ENCODE assay signal across 25 mouse cellular contexts in genomic region chr4:101300392-101300910, GRCm38 (mm10). TPM values are rescaled to one million over a fixed set of nuclear protein-coding genes. Genes with fewer than 3 reads are reported as not detected.
DNase-seq lines count a peak whose midpoint lies in the region; ATAC-seq and TF ChIP-seq lines count a peak whose summit lies in the region.
"Had no signal": no experiment of that assay in that cellular context is flagged by ENCODE, and none has a peak within 500 bp of the region (broad histone marks: within the 10 kb centered on the region; RNA-seq: fewer than 3 reads in every experiment).

No protein-coding gene starts in this region.

- TF ChIP-seq POLR2A in liver, adult 2 months (IDR thresholded peaks at IDR 0.05; ENCODE audit: extremely low read depth, insufficient read depth, low read length) = no peak

- TF ChIP-seq CTCF in gastrocnemius, adult 2 months (IDR thresholded peaks at IDR 0.05) = no peak
- no peak for TF ChIP-seq CTCF in liver, adult 2 months (IDR thresholded peaks at IDR 0.05; ENCODE audit: low read depth, low read length)

- ATAC-seq in liver, embryonic 11.5 days (replicated peaks; ENCODE audit: low FRiP score) = no peak
- no peak for ATAC-seq in frontal cortex, adult (ENCODE audit: low TSS enrichment)
- ATAC-seq: activated CD4-positive, CD25-positive, alpha-beta regulatory T cell, adult 4 months; forebrain, embryonic 13.5 days; forebrain, postnatal 0 days; hindbrain, embryonic 16.5 days; inflammation-experienced regulatory T-cells, adult 6 months had no signal

- no peak for DNase-seq in gastrocnemius, adult 2 months
- DNase-seq in gastrocnemius, postnatal 4 days (ENCODE audit: low spot score in 2 of 2) = no peak
- peak; percentile 62 for DNase-seq in liver, adult 2 months (ENCODE audit: extremely low read depth, low read depth, low spot score)
- no peak for DNase-seq in liver, embryonic 11.5 days (ENCODE audit: low spot score)
- DNase-seq in embryo, embryonic 11 days = peak; percentile 30
- DNase-seq in thymus, adult 18-20 months = no peak
- DNase-seq: adrenal gland, adult 2 months; adrenal gland, postnatal 25 days; cerebellum, adult 18-20 months; cerebellum, adult 9-11 months; cerebellum, postnatal 36 days; forebrain, postnatal 0 days; gastrocnemius, postnatal 36 days; heart, adult 18-20 months; heart, postnatal 10 days; heart, postnatal 4 days had no signal

- H3K4me2 ChIP-seq in liver, embryonic 11.5 days = no peak overlapping the region
- H3K4me2 ChIP-seq: embryonic facial prominence, embryonic 13.5 days; forebrain, embryonic 13.5 days; hindbrain, embryonic 12.5 days had no signal

- peak overlapping the region; percentile 35; the same call in 1 of the 2 replicates for H3K27ac ChIP-seq in gastrocnemius, adult 2 months
- no peak overlapping the region for H3K27ac ChIP-seq in liver, adult 2 months (replicated peaks; ENCODE audit: insufficient read depth, low read depth, low read length)
- no peak overlapping the region for H3K27ac ChIP-seq in liver, embryonic 11.5 days (ENCODE audit: low read depth, low read length)
- H3K27ac ChIP-seq: embryonic facial prominence, embryonic 13.5 days; forebrain, embryonic 13.5 days; heart, embryonic 10.5 days; hindbrain, embryonic 12.5 days had no signal

- H3K9ac ChIP-seq in liver, adult 2 months (ENCODE audit: low read depth, low read length) = no peak overlapping the region
- no peak overlapping the region for H3K9ac ChIP-seq in liver, embryonic 11.5 days (ENCODE audit: low read depth, low read length)
- H3K9ac ChIP-seq: embryonic facial prominence, embryonic 13.5 days; forebrain, embryonic 13.5 days; forebrain, postnatal 0 days; hindbrain, embryonic 12.5 days had no signal

- peaks cover 8% of the 10 kb centered on the region for H3K4me1 ChIP-seq in liver, adult 2 months (ENCODE audit: control insufficient read depth, insufficient read depth, low read length)
- no peaks in the 10 kb centered on the region for H3K4me1 ChIP-seq in liver, embryonic 11.5 days (replicated peaks; ENCODE audit: control insufficient read depth, insufficient read depth, low read length)
- H3K4me1 ChIP-seq: forebrain, embryonic 13.5 days; hindbrain, embryonic 12.5 days had no signal

- H3K79me2 ChIP-seq in liver, adult 2 months (ENCODE audit: control insufficient read depth, insufficient read depth, low read length) = no peaks in the 10 kb centered on the region

- no peaks in the 10 kb centered on the region for H3K9me3 ChIP-seq in liver, embryonic 11.5 days (ENCODE audit: control insufficient read depth, low read length)
- H3K9me3 ChIP-seq: embryonic facial prominence, embryonic 13.5 days; forebrain, embryonic 13.5 days; heart, embryonic 10.5 days; hindbrain, embryonic 12.5 days had no signal

- H3K4me3 ChIP-seq in gastrocnemius, adult 2 months = no peak overlapping the region
- no peak overlapping the region for H3K4me3 ChIP-seq in liver, adult 2 months (ENCODE audit: insufficient read depth, low read depth, low read length)
- no peak overlapping the region for H3K4me3 ChIP-seq in liver, embryonic 11.5 days (ENCODE audit: low read depth, low read length)
- H3K4me3 ChIP-seq: embryonic facial prominence, embryonic 13.5 days; forebrain, embryonic 13.5 days; heart, embryonic 10.5 days; hindbrain, embryonic 12.5 days had no signal

- no peaks in the 10 kb centered on the region for H3K36me3 ChIP-seq in liver, adult 2 months (ENCODE audit: control insufficient read depth, insufficient read depth, low read length)
- no peaks in the 10 kb centered on the region for H3K36me3 ChIP-seq in liver, embryonic 11.5 days (ENCODE audit: control insufficient read depth, insufficient read depth, low read length)
- H3K36me3 ChIP-seq: embryonic facial prominence, embryonic 13.5 days; heart, embryonic 10.5 days; hindbrain, embryonic 12.5 days had no signal

- intact Hi-C loops in gastrocnemius, adult 2 months (cut with DNase I) = no loop called here

- 72% methylated on average over 4 of the region's 4 CpGs for whole genome bisulfite sequencing in liver, adult 2 months
- WGBS in liver, embryonic 11.5 days = 68% methylated on average over 4 of the region's 4 CpGs

- H3K27me3 ChIP-seq in liver, adult 2 months (ENCODE audit: control insufficient read depth, insufficient read depth, low read length) = no peaks in the 10 kb centered on the region
- no peaks in the 10 kb centered on the region for H3K27me3 ChIP-seq in liver, embryonic 11.5 days (replicated peaks; ENCODE audit: control insufficient read depth, insufficient read depth, low read length)
- H3K27me3 ChIP-seq: CH12.LX; embryonic facial prominence, embryonic 13.5 days; forebrain, embryonic 13.5 days had no signal

RNA-seq across cellular contexts. Expression of gene Jak1, which starts 35.4 kb away (rescaled TPM):
- total RNA-seq in gastrocnemius, adult 2 months (2021) = 100 to 1,000 TPM in 1 of 2 experiments, 10 to 100 TPM in 1; 89.9 to 134 TPM
- 100 to 1,000 TPM; 108 to 117 TPM for total RNA-seq in gastrocnemius, postnatal 4 days (2021)
- 67.0 and 67.1 TPM in 2 replicates for total RNA-seq in liver, adult 2 months (2014; rRNA removed)
- polyA plus RNA-seq in liver, adult 2 months (2012; rRNA removed) = 19.2 and 21.7 TPM in 2 replicates
- 80.0 and 83.0 TPM in 2 replicates for polyA plus RNA-seq in liver, embryonic 11.5 days (2014; fragmentation: Nextera tagmentation; extraction: Ambion mirVana)

Comparison
In these comparisons a context has a peak if more than half of its experiments do, and no peak if none do; other contexts are left out.
1. DNase-seq: peak in liver, adult 2 months (single experiment) and embryo, embryonic 11 days (single experiment); none in gastrocnemius, adult 2 months (single experiment), gastrocnemius, postnatal 4 days (0 of 2), liver, embryonic 11.5 days (single experiment) and thymus, adult 18-20 months (0 of 2).